ENCODE assay signal across 10 mouse cellular contexts in the genomic region with DNA sequence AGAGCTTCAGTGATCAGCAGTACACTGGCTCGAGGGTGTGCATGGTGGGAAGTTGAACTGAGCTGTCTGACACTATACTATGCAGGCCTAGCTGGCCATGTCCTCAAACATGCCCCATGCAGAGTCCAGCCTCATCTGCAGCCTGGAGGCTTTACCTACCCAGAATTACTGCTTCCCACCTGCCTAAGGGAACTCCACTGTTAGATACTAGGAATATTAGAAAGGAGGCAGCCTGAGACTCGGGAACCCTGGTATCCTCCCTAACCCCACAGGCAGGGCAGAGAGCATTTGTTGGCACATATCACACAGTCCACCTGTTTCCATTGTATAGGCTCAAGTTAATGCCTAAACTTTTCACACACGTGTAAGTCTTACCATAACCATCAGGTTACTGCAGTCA. TPM values are rescaled to one million over a fixed set of nuclear protein-coding genes. Genes with fewer than 3 reads are reported as not detected.
A peak's percentile ranks its signal among the peaks of the same experiment; 100 is the strongest.
DNase-seq lines count a peak whose midpoint lies in the region; ATAC-seq and TF ChIP-seq lines count a peak whose summit lies in the region.
"Had no signal": no experiment of that assay in that cellular context is flagged by ENCODE, and none has a peak within 500 bp of the region (broad histone marks: within the 10 kb centered on the region; RNA-seq: fewer than 3 reads in every experiment).

No protein-coding gene starts in this region.

- intact Hi-C loops in left cerebral cortex, adult 2 months (cut with DNase I), result loop anchor here (10.0 kb wide), 1 partner anchor 1657 kb away; no protein-coding TSS in a partner anchor

- ATAC-seq in liver, embryonic 13.5 days (ENCODE audit: low read depth), result peak; percentile 4; the same call in 1 of the 2 replicates
- no peak; the same call in 1 of the 2 replicates for ATAC-seq in liver, embryonic 11.5 days (replicated peaks; ENCODE audit: low FRiP score)
- ATAC-seq in forebrain, embryonic 13.5 days, result peak; percentile 28
- peak; percentile 5 for ATAC-seq in intestine, postnatal 0 days
- peak; percentile 14 for ATAC-seq in neural tube, embryonic 12.5 days (ENCODE audit: low FRiP score, low read depth)

- peaks cover 35% of the 10 kb centered on the region for H3K4me1 ChIP-seq in liver, embryonic 13.5 days (replicated peaks)
- peaks cover 13% of the 10 kb centered on the region for H3K4me1 ChIP-seq in liver, embryonic 11.5 days (replicated peaks; ENCODE audit: control insufficient read depth, insufficient read depth, low read length)
- peaks cover 18% of the 10 kb centered on the region for H3K4me1 ChIP-seq in forebrain, embryonic 13.5 days
- no peaks in the 10 kb centered on the region for H3K4me1 ChIP-seq in intestine, postnatal 0 days (replicated peaks; ENCODE audit: control insufficient read depth, insufficient read depth, low read length)
- peaks cover 12% of the 10 kb centered on the region; the same call in 1 of the 2 replicates for H3K4me1 ChIP-seq in neural tube, embryonic 12.5 days
- no peaks in the 10 kb centered on the region for H3K4me1 ChIP-seq in cerebellum, adult 2 months (ENCODE audit: control insufficient read depth, insufficient read depth, low read length)

- no peaks in the 10 kb centered on the region for H3K9me3 ChIP-seq in liver, embryonic 13.5 days (replicated peaks)
- no peaks in the 10 kb centered on the region for H3K9me3 ChIP-seq in liver, embryonic 11.5 days (ENCODE audit: control insufficient read depth, low read length)
- no peaks in the 10 kb centered on the region for H3K9me3 ChIP-seq in forebrain, embryonic 13.5 days (replicated peaks)
- no peaks in the 10 kb centered on the region for H3K9me3 ChIP-seq in intestine, postnatal 0 days (ENCODE audit: control insufficient read depth)
- H3K9me3 ChIP-seq in neural tube, embryonic 12.5 days, result no peaks in the 10 kb centered on the region
- H3K9me3 ChIP-seq: embryonic facial prominence, embryonic 15.5 days; heart, embryonic 13.5 days had no signal

- no peaks in the 10 kb centered on the region for H3K27me3 ChIP-seq in liver, embryonic 13.5 days
- H3K27me3 ChIP-seq in liver, embryonic 11.5 days (replicated peaks; ENCODE audit: control insufficient read depth, insufficient read depth, low read length), result no peaks in the 10 kb centered on the region
- H3K27me3 ChIP-seq in forebrain, embryonic 13.5 days, result 0 out of 2 replicates have a peak, but pooled peaks cover 9% of the 10 kb centered on the region
- H3K27me3 ChIP-seq in intestine, postnatal 0 days (replicated peaks; ENCODE audit: control insufficient read depth, insufficient read depth, low read length), result no peaks in the 10 kb centered on the region
- H3K27me3 ChIP-seq in neural tube, embryonic 12.5 days (replicated peaks), result no peaks in the 10 kb centered on the region
- H3K27me3 ChIP-seq in cerebellum, adult 2 months (ENCODE audit: control insufficient read depth, insufficient read depth, low read length), result no peaks in the 10 kb centered on the region
- H3K27me3 ChIP-seq: embryonic facial prominence, embryonic 15.5 days; heart, embryonic 13.5 days had no signal

- H3K4me2 ChIP-seq in liver, embryonic 13.5 days, result no peak overlapping the region
- H3K4me2 ChIP-seq in liver, embryonic 11.5 days, result no peak overlapping the region
- no peak overlapping the region; the same call in 1 of the 2 replicates for H3K4me2 ChIP-seq in forebrain, embryonic 13.5 days
- H3K4me2 ChIP-seq in intestine, postnatal 0 days (replicated peaks; ENCODE audit: low read depth), result no peak overlapping the region
- 0 out of 2 replicates have a peak overlapping the region, but pooled peaks have one; percentile 70 for H3K4me2 ChIP-seq in neural tube, embryonic 12.5 days (replicated peaks)

- H3K9ac ChIP-seq in liver, embryonic 13.5 days, result 0 out of 2 replicates have a peak overlapping the region, but pooled peaks have one; percentile 30
- no peak overlapping the region for H3K9ac ChIP-seq in liver, embryonic 11.5 days (ENCODE audit: low read depth, low read length)
- H3K9ac ChIP-seq in forebrain, embryonic 13.5 days, result no peak overlapping the region
- no peak overlapping the region for H3K9ac ChIP-seq in intestine, postnatal 0 days (ENCODE audit: low read depth, low read length)
- H3K9ac ChIP-seq in neural tube, embryonic 12.5 days, result no peak overlapping the region

- no peak for TF ChIP-seq CTCF in intestine, postnatal 0 days (IDR thresholded peaks at IDR 0.05; ENCODE audit: low read depth)
- TF ChIP-seq CTCF in cerebellum, adult 2 months (IDR thresholded peaks at IDR 0.05; ENCODE audit: borderline replicate concordance, insufficient read depth, low read depth, low read length), result no peak
- no peak for TF ChIP-seq CTCF in left cerebral cortex, adult 2 months (IDR thresholded peaks at IDR 0.05)

- H3K27ac ChIP-seq in liver, embryonic 13.5 days, result peak overlapping the region; percentile 44; the same call in 1 of the 2 replicates
- no peak overlapping the region for H3K27ac ChIP-seq in liver, embryonic 11.5 days (ENCODE audit: low read depth, low read length)
- H3K27ac ChIP-seq in forebrain, embryonic 13.5 days, result no peak overlapping the region
- H3K27ac ChIP-seq in intestine, postnatal 0 days (ENCODE audit: low read depth, low read length), result no peak overlapping the region
- H3K27ac ChIP-seq in neural tube, embryonic 12.5 days, result no peak overlapping the region
- H3K27ac ChIP-seq in cerebellum, adult 2 months (ENCODE audit: insufficient read depth, low read length), result no peak overlapping the region
- H3K27ac ChIP-seq in left cerebral cortex, adult 2 months, result no peak overlapping the region; the same call in 1 of the 2 replicates

- H3K36me3 ChIP-seq in liver, embryonic 13.5 days, result peaks cover 49% of the 10 kb centered on the region
- H3K36me3 ChIP-seq in liver, embryonic 11.5 days (ENCODE audit: control insufficient read depth, insufficient read depth, low read length), result peaks cover 7% of the 10 kb centered on the region
- H3K36me3 ChIP-seq in forebrain, embryonic 13.5 days (ENCODE audit: poor library complexity, severe bottlenecking), result peaks cover 9% of the 10 kb centered on the region
- peaks cover 19% of the 10 kb centered on the region for H3K36me3 ChIP-seq in intestine, postnatal 0 days (ENCODE audit: control insufficient read depth, insufficient read depth)
- H3K36me3 ChIP-seq in neural tube, embryonic 12.5 days, result peaks cover 7% of the 10 kb centered on the region

- WGBS in liver, embryonic 13.5 days (ENCODE audit: insufficient replicate concordance), result 40% methylated on average over 3 of the region's 3 CpGs
- WGBS in liver, embryonic 11.5 days, result 39% methylated on average over 3 of the region's 3 CpGs
- 54% methylated on average over 3 of the region's 3 CpGs for WGBS in forebrain, embryonic 13.5 days
- 49% methylated on average over 3 of the region's 3 CpGs for WGBS in intestine, postnatal 0 days
- WGBS in neural tube, embryonic 12.5 days, result 61% methylated on average over 3 of the region's 3 CpGs
- 37% methylated on average over 3 of the region's 3 CpGs for WGBS in cerebellum, adult 2 months

- no peak for DNase-seq in liver, embryonic 13.5 days
- no peak for DNase-seq in liver, embryonic 11.5 days (ENCODE audit: low spot score)
- DNase-seq in cerebellum, adult 2 months, result no peak
- no peak for DNase-seq in left cerebral cortex, adult 2 months (ENCODE audit: extremely low spot score in 1 of 2, low spot score in 2 of 2)
- no peak for DNase-seq in left cerebral cortex, adult 9 months (ENCODE audit: low spot score in 2 of 2)

- no peak for TF ChIP-seq POLR2A in cerebellum, adult 2 months (IDR thresholded peaks at IDR 0.05; ENCODE audit: borderline replicate concordance, insufficient read depth, low read length)

- no peak overlapping the region for H3K4me3 ChIP-seq in liver, embryonic 13.5 days (replicated peaks)
- no peak overlapping the region for H3K4me3 ChIP-seq in liver, embryonic 11.5 days (ENCODE audit: low read depth, low read length)
- no peak overlapping the region for H3K4me3 ChIP-seq in forebrain, embryonic 13.5 days
- H3K4me3 ChIP-seq in intestine, postnatal 0 days (ENCODE audit: low read depth, low read length), result no peak overlapping the region
- no peak overlapping the region for H3K4me3 ChIP-seq in neural tube, embryonic 12.5 days
- no peak overlapping the region for H3K4me3 ChIP-seq in cerebellum, adult 2 months (replicated peaks; ENCODE audit: insufficient read depth, low read depth, low read length)
- H3K4me3 ChIP-seq in left cerebral cortex, adult 2 months, result no peak overlapping the region

RNA-seq across cellular contexts. Expression of a gene that starts 0.6 kb away (rescaled TPM):
- polyA plus RNA-seq in liver, embryonic 13.5 days (2015; fragmentation: Nextera tagmentation; extraction: Ambion mirVana), result 32.3 and 36.4 TPM in 2 replicates
- 65.0 and 71.6 TPM in 2 replicates for polyA plus RNA-seq in liver, embryonic 11.5 days (2014; fragmentation: Nextera tagmentation; extraction: Ambion mirVana)
- polyA plus RNA-seq in forebrain, embryonic 13.5 days (2015; fragmentation: Nextera tagmentation; extraction: Ambion mirVana), result 47.6 and 53.3 TPM in 2 replicates
- polyA plus RNA-seq in intestine, postnatal 0 days (2015; fragmentation: Nextera tagmentation; extraction: Ambion mirVana), result 15.7 and 16.9 TPM in 2 replicates
- polyA plus RNA-seq in neural tube, embryonic 12.5 days (2016; fragmentation: Nextera tagmentation; extraction: Ambion mirVana), result 52.4 and 54.5 TPM in 2 replicates
- polyA plus RNA-seq in cerebellum, adult 2 months (2012; rRNA removed), result 28.1 and 31.1 TPM in 2 replicates
- 10 to 100 TPM; 33.5 to 37.3 TPM for total RNA-seq in left cerebral cortex, adult 2 months (2021)

RNA-seq across cellular contexts. Expression of a gene that starts 18.7 kb away (rescaled TPM):
- polyA plus RNA-seq in liver, embryonic 13.5 days (2015; fragmentation: Nextera tagmentation; extraction: Ambion mirVana), result 39.0 and 40.6 TPM in 2 replicates
- 26.1 and 30.1 TPM in 2 replicates for polyA plus RNA-seq in liver, embryonic 11.5 days (2014; fragmentation: Nextera tagmentation; extraction: Ambion mirVana)
- 1.7 and 2.3 TPM in 2 replicates for polyA plus RNA-seq in forebrain, embryonic 13.5 days (2015; fragmentation: Nextera tagmentation; extraction: Ambion mirVana)
- 47.5 and 49.0 TPM in 2 replicates for polyA plus RNA-seq in intestine, postnatal 0 days (2015; fragmentation: Nextera tagmentation; extraction: Ambion mirVana)
- polyA plus RNA-seq in neural tube, embryonic 12.5 days (2016; fragmentation: Nextera tagmentation; extraction: Ambion mirVana), result 4.5 and 4.9 TPM in 2 replicates
- 5.9 and 6.6 TPM in 2 replicates for polyA plus RNA-seq in cerebellum, adult 2 months (2012; rRNA removed)
- 10 to 100 TPM; 12.2 to 15.5 TPM for total RNA-seq in left cerebral cortex, adult 2 months (2021)
